Mouse (Mus musculus): ENCODE measurements around the gene Dnaja3.
A peak's percentile ranks its signal among the peaks of the same experiment; 100 is the strongest.

The Dnaja3 gene

DNA sequence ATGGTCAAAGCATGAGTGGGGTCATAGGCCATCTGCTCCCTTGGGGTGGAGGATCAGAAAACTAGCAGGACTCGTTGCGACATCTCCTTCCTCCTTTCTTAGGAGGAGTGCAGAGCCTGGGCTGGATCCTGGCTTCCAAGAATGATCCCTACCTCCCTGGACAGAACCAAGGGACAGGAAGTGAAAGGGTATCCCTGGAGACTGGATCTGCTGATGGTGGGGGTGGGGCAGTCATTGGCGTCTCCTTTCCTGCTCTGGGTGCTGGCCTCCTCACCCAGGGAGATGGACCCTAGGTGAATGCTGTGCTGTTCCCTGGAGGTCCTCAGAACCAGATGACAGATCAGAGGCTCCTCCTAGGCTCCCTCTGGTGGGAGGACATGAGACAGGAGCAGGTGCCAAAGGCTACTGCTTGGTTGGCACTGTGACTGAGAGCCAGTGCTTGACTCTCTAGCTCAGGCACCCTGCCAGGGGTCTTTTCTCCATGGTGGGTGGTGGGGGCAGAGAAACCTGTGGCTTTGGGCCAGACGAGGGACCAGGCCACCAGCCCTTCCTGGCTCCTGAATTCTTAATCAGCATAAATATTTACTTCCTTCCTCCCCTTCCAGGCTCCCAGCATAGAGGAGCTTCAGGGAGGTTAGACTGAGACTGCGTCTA, 33.2 kb upstream of the Dnaja3 start:
- DNase-seq (ENCODE audit: low spot score in 2 of 2): peak in 1 of 2 experiments; percentile 59

DNA sequence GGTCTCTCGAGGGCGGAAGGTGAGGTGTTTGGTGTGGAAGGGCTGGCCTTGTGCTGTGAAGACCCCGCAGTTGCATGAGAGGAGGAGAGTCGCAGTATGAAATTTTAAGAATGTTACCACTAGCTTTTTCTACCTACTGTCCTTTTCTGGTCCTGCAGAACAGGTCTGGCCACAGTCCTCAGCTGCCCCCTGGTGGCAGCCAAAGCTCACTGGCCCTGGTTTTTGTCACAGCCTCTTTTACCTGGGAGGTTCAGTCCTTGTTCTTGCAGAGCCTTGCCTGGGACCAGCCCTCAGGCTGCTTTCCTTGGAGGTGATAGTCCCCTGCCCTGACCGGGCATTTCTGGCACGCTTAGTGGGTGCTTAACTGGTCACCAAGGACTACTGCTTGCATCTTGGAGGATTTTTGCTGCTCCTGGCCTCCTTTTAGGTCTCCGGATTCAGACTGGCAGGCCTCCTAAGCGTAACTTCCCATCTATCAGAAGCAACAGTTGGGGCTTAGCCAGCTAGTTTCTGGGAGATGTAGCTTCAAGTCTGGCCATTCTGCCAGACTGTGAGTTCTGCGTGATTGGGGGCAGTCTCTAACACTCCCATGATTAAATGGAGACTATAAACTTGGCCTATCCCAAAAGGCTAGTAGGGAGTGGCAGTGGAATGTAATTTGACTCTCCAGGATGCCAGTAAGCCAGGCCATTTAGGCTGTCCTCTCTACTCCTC, 31.8 kb upstream of the Dnaja3 start:
- peak; percentile 68 to 86 for DNase-seq (ENCODE audit: low spot score in 2 of 2)

DNA sequence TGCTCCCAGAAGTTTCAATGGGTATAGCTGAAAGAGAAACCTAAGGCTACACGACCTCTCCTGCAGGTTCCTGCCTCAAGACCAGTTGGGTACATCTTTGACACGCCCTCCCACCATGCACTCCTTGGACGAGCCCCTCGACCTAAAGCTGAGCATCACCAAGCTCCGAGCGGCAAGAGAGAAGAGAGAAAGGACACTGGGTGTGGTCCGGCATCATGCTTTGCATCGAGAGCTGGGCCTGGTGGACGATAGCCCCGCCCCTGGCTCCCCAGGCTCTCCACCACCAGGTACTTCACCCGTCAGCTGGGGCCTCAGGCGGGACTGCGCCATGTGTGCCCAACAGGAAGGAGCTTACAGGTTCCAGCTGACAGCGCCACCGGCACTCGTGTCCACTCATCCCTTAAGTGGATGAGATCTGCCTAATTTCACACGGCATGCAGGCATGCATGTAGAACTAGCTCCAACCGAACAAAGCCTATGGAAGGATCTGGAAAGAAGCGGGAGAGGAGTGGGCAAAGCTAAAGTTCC, 31.2 kb upstream of the Dnaja3 start:
- no peak for DNase-seq (ENCODE audit: low spot score in 2 of 2)

DNA sequence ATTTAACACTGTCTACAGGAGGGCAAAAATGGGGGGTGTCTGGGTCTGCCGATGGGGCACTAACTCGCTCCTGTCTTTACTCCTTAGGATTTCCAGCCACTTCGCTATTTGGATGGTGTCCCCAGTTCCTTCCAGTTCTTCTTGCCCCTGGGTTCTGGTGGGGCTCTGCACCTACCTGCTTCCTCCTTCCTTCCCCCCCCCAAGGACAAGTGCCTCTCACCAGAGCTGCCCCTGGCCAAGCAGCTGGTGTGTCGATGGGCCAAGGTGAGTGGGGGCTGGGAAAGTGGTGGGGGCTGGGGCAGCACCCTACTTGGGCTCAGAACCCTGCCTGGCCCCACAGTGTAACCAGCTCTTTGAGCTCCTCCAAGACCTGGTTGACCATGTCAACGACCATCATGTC, 28.6 kb upstream of the Dnaja3 start:
- DNase-seq (ENCODE audit: low spot score in 2 of 2): no peak

DNA sequence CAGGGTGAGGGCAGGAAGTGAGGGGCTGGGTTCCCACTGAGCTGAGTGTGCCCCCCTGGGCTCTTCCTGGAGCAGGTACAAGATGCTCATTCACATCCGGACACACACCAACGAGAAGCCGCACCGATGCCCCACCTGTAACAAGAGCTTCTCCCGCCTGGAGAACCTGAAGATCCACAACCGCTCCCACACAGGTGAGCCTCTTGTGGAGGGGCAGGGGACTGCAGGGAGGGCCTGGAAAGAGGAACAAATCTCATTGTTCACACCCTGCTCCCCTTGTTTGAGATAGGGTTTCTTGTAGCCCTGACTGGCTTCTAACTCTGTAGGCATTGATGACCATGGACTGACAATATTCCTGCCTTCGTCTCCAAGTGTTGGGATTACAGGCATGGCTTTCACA, 28.1 kb upstream of the Dnaja3 start:
- no peak for DNase-seq (ENCODE audit: low spot score in 2 of 2)

DNA sequence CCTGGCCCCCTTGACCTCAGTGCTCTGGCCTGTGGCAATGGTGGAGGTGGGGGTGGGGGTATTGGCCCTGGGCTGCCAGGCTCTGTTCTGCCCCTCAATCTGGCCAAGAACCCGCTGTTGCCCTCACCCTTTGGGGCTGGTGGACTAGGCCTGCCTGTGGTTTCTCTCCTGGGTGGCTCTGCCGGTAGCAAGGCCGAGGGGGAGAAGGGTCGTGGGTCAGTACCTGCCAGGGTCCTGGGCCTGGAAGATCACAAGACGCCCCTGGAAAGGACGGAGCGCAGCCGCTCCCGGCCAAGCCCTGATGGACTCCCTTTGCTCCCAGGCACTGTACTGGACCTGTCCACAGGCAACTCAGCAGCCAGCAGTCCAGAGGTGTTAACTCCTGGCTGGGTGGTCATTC, 26.1 kb upstream of the Dnaja3 start:
- DNase-seq (ENCODE audit: low spot score in 2 of 2): no peak

DNA sequence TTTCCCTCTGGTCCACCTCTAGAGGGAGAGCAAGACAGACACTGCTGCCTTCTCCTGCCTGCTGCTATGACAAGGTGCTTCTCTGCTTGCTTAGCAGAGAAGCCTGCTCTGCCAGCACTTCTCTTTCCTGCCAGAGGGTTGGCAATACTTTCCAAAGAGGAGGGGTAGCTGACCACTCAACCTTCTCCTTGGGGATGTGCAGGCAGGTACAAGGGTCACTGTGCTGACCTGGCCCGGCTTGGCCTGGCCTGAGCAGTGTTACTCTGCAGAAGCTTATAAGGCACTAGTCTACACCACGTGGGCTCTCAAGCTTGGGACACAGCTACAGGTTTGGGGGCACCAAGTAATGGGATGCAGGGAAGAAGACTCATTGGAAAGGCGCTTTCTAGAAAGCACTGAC, 25.1 kb upstream of the Dnaja3 start:
- no peak for DNase-seq (ENCODE audit: low spot score in 2 of 2)

- DNase-seq (ENCODE audit: low spot score in 2 of 2): no peak
Observed at GRCm38 (mm10) chr16:4615297-4615696, 24.5 kb upstream of the Dnaja3 start.

DNA sequence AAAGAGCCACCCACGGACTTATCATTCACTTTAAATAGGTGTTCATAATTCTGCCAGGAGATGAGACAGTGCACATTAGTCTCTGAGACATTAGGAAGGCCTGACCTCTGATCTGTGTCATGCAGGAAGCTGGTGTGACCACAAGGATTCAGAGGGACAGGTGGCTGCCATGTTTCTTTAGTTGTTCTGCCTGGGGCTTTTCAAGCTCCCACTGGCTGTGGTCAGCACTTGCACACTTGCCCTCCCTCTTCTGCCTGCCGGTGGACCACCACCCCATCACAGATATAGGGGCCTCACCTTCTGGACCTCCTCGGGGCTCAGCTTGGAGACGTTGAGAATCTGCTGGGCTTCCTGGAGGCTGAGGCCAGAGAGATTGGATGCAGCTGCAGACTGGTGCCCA, 23.0 kb upstream of the Dnaja3 start:
- DNase-seq (ENCODE audit: low spot score in 2 of 2): no peak

DNA sequence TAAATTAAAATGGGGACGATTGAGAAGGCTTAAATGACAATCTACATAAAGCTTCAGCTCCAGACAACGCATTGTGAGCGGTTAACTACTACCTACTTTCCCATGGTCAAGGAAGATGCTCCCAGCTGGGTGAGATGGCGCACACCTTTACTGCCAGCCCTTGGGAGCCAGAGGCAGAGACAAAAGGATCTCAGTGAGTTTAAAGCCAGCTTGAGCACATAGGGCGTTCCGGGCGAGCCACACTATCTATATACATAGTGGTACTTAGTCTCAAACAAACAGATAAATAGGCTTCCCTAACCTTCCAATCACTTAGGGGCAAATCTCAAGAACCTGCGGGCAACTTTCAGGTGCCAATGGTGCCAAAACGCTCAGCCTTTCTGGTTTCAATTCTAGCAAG, 15.7 kb upstream of the Dnaja3 start:
- DNase-seq (ENCODE audit: low spot score in 2 of 2): no peak

GRCm38 (mm10) chr16:4624481-4625110, 15.2 kb upstream of the Dnaja3 start, which contains the start of gene Pam16:
Gene Pam16, minus strand, starts transcription at chr16:4624988.
- peak; percentile 73 to 88 for DNase-seq (ENCODE audit: low spot score in 2 of 2)

GRCm38 (mm10) chr16:4627105-4627504, 12.7 kb upstream of the Dnaja3 start:
- no peak for DNase-seq (ENCODE audit: low spot score in 2 of 2)

DNA sequence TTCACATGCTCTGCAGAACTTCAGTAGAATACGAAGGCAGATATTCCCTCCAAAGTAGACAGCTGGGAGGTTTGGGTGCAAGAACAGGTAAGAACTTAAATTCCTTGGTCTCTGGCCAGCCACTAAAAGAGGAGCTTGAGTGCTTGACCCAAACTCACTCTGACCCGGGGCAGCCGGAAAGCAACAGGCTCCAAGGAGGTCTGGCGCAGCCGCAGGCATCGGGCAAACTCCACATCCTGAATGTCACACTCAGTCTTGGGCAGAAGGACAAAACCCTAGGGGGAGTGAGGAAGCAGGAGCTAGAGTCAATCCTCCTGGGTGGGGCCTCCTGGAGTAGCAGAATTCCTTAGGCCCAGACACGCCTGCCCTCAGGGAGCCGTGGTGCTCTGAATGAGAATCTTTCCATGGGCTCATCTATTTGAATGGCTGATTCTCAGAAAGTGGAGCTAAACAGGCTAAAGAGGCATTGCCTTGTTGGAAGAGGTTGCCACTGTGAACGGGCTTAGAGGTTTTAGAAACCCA, 10.8 kb upstream of the Dnaja3 start:
- no peak for DNase-seq (ENCODE audit: low spot score in 2 of 2)

- DNase-seq (ENCODE audit: low spot score in 2 of 2): peak; percentile 74 to 88
Observed at GRCm38 (mm10) chr16:4629950-4630349, 9.8 kb upstream of the Dnaja3 start.

- no peak for DNase-seq (ENCODE audit: low spot score in 2 of 2)
Observed at GRCm38 (mm10) chr16:4632050-4632449, 7.7 kb upstream of the Dnaja3 start.

DNA sequence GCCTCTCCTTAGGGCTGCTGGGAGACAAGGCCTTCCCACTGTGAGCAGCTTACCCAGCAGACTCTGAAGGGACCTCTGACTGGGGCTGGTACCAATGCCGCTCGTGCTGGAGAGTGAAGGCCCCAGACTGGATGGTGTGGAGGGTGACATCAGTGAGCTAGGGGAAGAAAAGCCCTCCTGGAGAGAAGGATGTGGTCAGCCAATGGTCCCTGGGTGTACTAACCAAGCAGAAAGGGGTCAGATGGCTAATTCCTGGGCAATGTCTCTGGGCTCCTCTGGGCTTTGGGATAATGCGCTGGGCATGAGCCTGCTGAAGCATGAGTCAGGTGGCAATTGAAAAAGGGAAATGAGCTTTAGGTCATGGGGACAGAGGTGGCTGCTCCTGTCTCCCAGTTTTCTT, 6.1 kb upstream of the Dnaja3 start:
- no peak for DNase-seq (ENCODE audit: low spot score in 2 of 2)

DNA sequence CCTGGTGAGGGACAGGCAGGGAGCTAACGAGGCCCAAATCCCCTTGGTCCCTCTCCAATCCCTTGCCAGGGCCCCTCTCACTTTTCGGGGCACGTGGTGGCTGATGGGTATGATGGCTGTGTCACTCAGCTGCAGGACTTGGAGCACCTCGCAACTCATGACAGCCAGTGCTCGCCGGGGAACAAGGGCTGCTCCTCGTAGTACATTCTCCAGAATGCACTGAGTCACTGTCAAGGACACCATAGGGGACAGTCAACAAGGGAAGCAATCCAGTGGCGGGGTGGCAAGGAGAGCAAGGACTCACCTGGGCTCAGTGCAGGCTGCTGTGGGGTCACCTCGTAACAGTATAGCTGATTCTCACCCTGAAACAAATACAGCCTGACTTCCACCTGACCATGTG, 5.1 kb upstream of the Dnaja3 start:
- no peak for DNase-seq (ENCODE audit: low spot score in 2 of 2)

GRCm38 (mm10) chr16:4635760-4636159, 4.0 kb upstream of the Dnaja3 start:
- DNase-seq (ENCODE audit: low spot score in 2 of 2): no peak

GRCm38 (mm10) chr16:4638891-4639390, 848 bp upstream of the Dnaja3 start:
- DNase-seq (ENCODE audit: low spot score in 2 of 2): no peak

GRCm38 (mm10) chr16:4640267-4641005, 647 bp downstream of the Dnaja3 start:
- DNase-seq (ENCODE audit: low spot score in 2 of 2): no peak

- DNase-seq (ENCODE audit: low spot score in 2 of 2): no peak
Observed at GRCm38 (mm10) chr16:4641119-4641838, 1.5 kb downstream of the Dnaja3 start.
